Mouse (Mus musculus): ENCODE measurements around the gene Htt.

- TF ChIP-seq POLR2A (IDR thresholded peaks at IDR 0.05; ENCODE audit: insufficient read depth, low read depth, low read length) (no peak), CTCF (IDR thresholded peaks at IDR 0.05; ENCODE audit: insufficient read depth, low read depth, low read length) (no peak)
Observed at GRCm38 (mm10) chr5:34881023-34881422, 119.5 kb downstream of the Htt start.

All from olfactory bulb, adult 2 months (tissue).